Mouse (Mus musculus): ENCODE data around the gene Olfr1163. TPM values are rescaled to one million over a fixed set of nuclear protein-coding genes. Genes with fewer than 3 reads are reported as not detected.
"Not testable (repeated sequence)": the region's sequence is repeated elsewhere in the genome, so short reads cannot be mapped to it uniquely, and the experiment has no call there.

Olfr1163 gene
- not detected in 2 replicates for polyA plus RNA-seq (2015; fragmentation: Nextera tagmentation; extraction: Ambion mirVana)

- H3K27me3 ChIP-seq (ENCODE audit: insufficient read depth, low read length): no peaks in the 10 kb centered on the region
- H3K4me2 ChIP-seq (replicated peaks; ENCODE audit: low read depth, low read length): no peak within 1 kb of the TSS
- no peaks in the 10 kb centered on the region for H3K36me3 ChIP-seq (ENCODE audit: insufficient read depth, low read length)
- H3K27ac ChIP-seq (ENCODE audit: low read length): no peak within 1 kb of the TSS
- H3K9ac ChIP-seq (replicated peaks; ENCODE audit: low read length): no peak within 1 kb of the TSS
- no peaks in the 10 kb centered on the region for H3K9me3 ChIP-seq (ENCODE audit: low read length)
- no peaks in the 10 kb centered on the region for H3K4me1 ChIP-seq (ENCODE audit: insufficient read depth, low read length)
- ATAC-seq (ENCODE audit: low FRiP score, low TSS enrichment): no peak
- no peak within 1 kb of the TSS for H3K4me3 ChIP-seq (ENCODE audit: low read length)
These were observed at the start of gene Olfr1163 for GRCm38 (mm10) chr2:88071730-88072129. TSS of gene Olfr1163 (minus strand) at chr2:88071830.

GRCm38 (mm10) chr2:88093866-88094265, 22.2 kb upstream of the Olfr1163 start, which contains the start of gene Olfr1164:
TSS of gene Olfr1164 (minus strand) at chr2:88093966.
- Histone ChIP-seq H3K4me1 (ENCODE audit: insufficient read depth, low read length) (no peaks in the 10 kb centered on the region), H3K9ac (replicated peaks; ENCODE audit: low read length) (no peak within 1 kb of the TSS), H3K27ac (ENCODE audit: low read length) (no peak within 1 kb of the TSS), H3K4me3 (ENCODE audit: low read length) (no peak within 1 kb of the TSS), H3K4me2 (replicated peaks; ENCODE audit: low read depth, low read length) (no peak within 1 kb of the TSS), H3K9me3 (ENCODE audit: low read length) (no peaks in the 10 kb centered on the region), H3K36me3 (ENCODE audit: insufficient read depth, low read length) (no peaks in the 10 kb centered on the region), H3K27me3 (ENCODE audit: insufficient read depth, low read length) (no peaks in the 10 kb centered on the region)
- whole genome bisulfite sequencing: 80% methylated on average over 4 of the region's 4 CpGs
- no peak for ATAC-seq (ENCODE audit: low FRiP score, low TSS enrichment)

GRCm38 (mm10) chr2:88063587-88063986, 8.0 kb downstream of the Olfr1163 start:
- H3K27me3 ChIP-seq (ENCODE audit: insufficient read depth, low read length): no peaks in the 10 kb centered on the region
- 81% methylated on average over 2 of the region's 2 CpGs for WGBS
- H3K27ac ChIP-seq (ENCODE audit: low read length): no peak overlapping the region
- H3K4me2 ChIP-seq (replicated peaks; ENCODE audit: low read depth, low read length): no peak overlapping the region
- H3K9ac ChIP-seq (replicated peaks; ENCODE audit: low read length): no peak overlapping the region
- H3K36me3 ChIP-seq (ENCODE audit: insufficient read depth, low read length): no peaks in the 10 kb centered on the region
- no peak for ATAC-seq (ENCODE audit: low FRiP score, low TSS enrichment)
- no peaks in the 10 kb centered on the region for H3K4me1 ChIP-seq (ENCODE audit: insufficient read depth, low read length)
- no peak overlapping the region for H3K4me3 ChIP-seq (ENCODE audit: low read length)
- 0 out of 2 replicates have a peak, but pooled peaks cover 4% of the 10 kb centered on the region for H3K9me3 ChIP-seq (ENCODE audit: low read length)

- 79% methylated on average over 1 of the region's 1 CpGs for WGBS
- Histone ChIP-seq H3K4me1 (ENCODE audit: insufficient read depth, low read length) (no peaks in the 10 kb centered on the region), H3K27me3 (ENCODE audit: insufficient read depth, low read length) (no peaks in the 10 kb centered on the region), H3K36me3 (ENCODE audit: insufficient read depth, low read length) (no peaks in the 10 kb centered on the region), H3K27ac (ENCODE audit: low read length) (no peak within 1 kb of the TSS), H3K9ac (replicated peaks; ENCODE audit: low read length) (no peak within 1 kb of the TSS), H3K4me2 (replicated peaks; ENCODE audit: low read depth, low read length) (no peak within 1 kb of the TSS), H3K9me3 (ENCODE audit: low read length) (no peaks in the 10 kb centered on the region), H3K4me3 (ENCODE audit: low read length) (no peak within 1 kb of the TSS)
- ATAC-seq (ENCODE audit: low FRiP score, low TSS enrichment): no peak
These were observed 20.6 kb downstream of the Olfr1163 start, which contains the start of gene Olfr1162 for GRCm38 (mm10) chr2:88051029-88051428. TSS of gene Olfr1162 (minus strand) at chr2:88051129.

- Histone ChIP-seq H3K4me2 (replicated peaks; ENCODE audit: low read depth, low read length) (no peak within 1 kb of the TSS), H3K27ac (ENCODE audit: low read length) (no peak within 1 kb of the TSS), H3K36me3 (ENCODE audit: insufficient read depth, low read length) (no peaks in the 10 kb centered on the region), H3K9ac (replicated peaks; ENCODE audit: low read length) (no peak within 1 kb of the TSS), H3K9me3 (ENCODE audit: low read length) (no peaks in the 10 kb centered on the region), H3K4me3 (ENCODE audit: low read length) (no peak within 1 kb of the TSS), H3K27me3 (ENCODE audit: insufficient read depth, low read length) (no peaks in the 10 kb centered on the region), H3K4me1 (ENCODE audit: insufficient read depth, low read length) (no peaks in the 10 kb centered on the region)
- ATAC-seq (ENCODE audit: low FRiP score, low TSS enrichment): no peak
These were observed 34.0 kb downstream of the Olfr1163 start, which contains the start of gene Olfr73 for GRCm38 (mm10) chr2:88037599-88037998. TSS of gene Olfr73 (minus strand) at chr2:88037699.

- not testable (repeated sequence) for H3K36me3 ChIP-seq (ENCODE audit: insufficient read depth, low read length); H3K4me3 ChIP-seq (ENCODE audit: low read length); H3K9me3 ChIP-seq (ENCODE audit: low read length); H3K4me1 ChIP-seq (ENCODE audit: insufficient read depth, low read length); H3K9ac ChIP-seq (replicated peaks; ENCODE audit: low read length); ATAC-seq (ENCODE audit: low FRiP score, low TSS enrichment); H3K27ac ChIP-seq (ENCODE audit: low read length); H3K4me2 ChIP-seq (replicated peaks; ENCODE audit: low read depth, low read length); H3K27me3 ChIP-seq (ENCODE audit: insufficient read depth, low read length)
- 93% methylated on average over 1 of the region's 1 CpGs for WGBS
These were observed 49.2 kb downstream of the Olfr1163 start, which contains the start of gene Olfr1161 for GRCm38 (mm10) chr2:88022474-88022873. TSS of gene Olfr1161 (plus strand) at chr2:88022774.

Other genes starting within 250 kb of the Olfr1163 start
- gene Olfr1148, start 241.3 kb downstream of the Olfr1163 start, polyA plus RNA-seq (2015; fragmentation: Nextera tagmentation; extraction: Ambion mirVana): not detected in 2 replicates
- gene Olfr1150-ps1, start 227.8 kb downstream of the Olfr1163 start, polyA plus RNA-seq (2015; fragmentation: Nextera tagmentation; extraction: Ambion mirVana): not detected in 2 replicates
- gene Olfr1151, start 216.0 kb downstream of the Olfr1163 start, polyA plus RNA-seq (2015; fragmentation: Nextera tagmentation; extraction: Ambion mirVana): not detected in 2 replicates
- gene Olfr1152, start 205.3 kb downstream of the Olfr1163 start, polyA plus RNA-seq (2015; fragmentation: Nextera tagmentation; extraction: Ambion mirVana): 0.03 TPM in 1 of 2 replicates, not detected in the other
- gene Olfr1153, start 176.9 kb downstream of the Olfr1163 start, polyA plus RNA-seq (2015; fragmentation: Nextera tagmentation; extraction: Ambion mirVana): not detected in 2 replicates
- not detected in 2 replicates for gene Olfr1154, start 166.7 kb downstream of the Olfr1163 start, polyA plus RNA-seq (2015; fragmentation: Nextera tagmentation; extraction: Ambion mirVana)
- gene Olfr1155, start 126.7 kb downstream of the Olfr1163 start, polyA plus RNA-seq (2015; fragmentation: Nextera tagmentation; extraction: Ambion mirVana): not detected in 2 replicates
- gene Olfr1156, start 118.7 kb downstream of the Olfr1163 start, polyA plus RNA-seq (2015; fragmentation: Nextera tagmentation; extraction: Ambion mirVana): not detected in 2 replicates
- gene Olfr1157, start 103.5 kb downstream of the Olfr1163 start, polyA plus RNA-seq (2015; fragmentation: Nextera tagmentation; extraction: Ambion mirVana): not detected in 2 replicates
- not detected in 2 replicates for gene Olfr74, start 97.2 kb downstream of the Olfr1163 start, polyA plus RNA-seq (2015; fragmentation: Nextera tagmentation; extraction: Ambion mirVana)
- gene Olfr1158, start 81.7 kb downstream of the Olfr1163 start, polyA plus RNA-seq (2015; fragmentation: Nextera tagmentation; extraction: Ambion mirVana): not detected in 2 replicates
- gene Olfr1160, start 63.6 kb downstream of the Olfr1163 start, polyA plus RNA-seq (2015; fragmentation: Nextera tagmentation; extraction: Ambion mirVana): not detected in 2 replicates
- not detected in 2 replicates for gene Olfr1161, start 49.1 kb downstream of the Olfr1163 start, polyA plus RNA-seq (2015; fragmentation: Nextera tagmentation; extraction: Ambion mirVana)
- gene Olfr73, start 34.1 kb downstream of the Olfr1163 start, polyA plus RNA-seq (2015; fragmentation: Nextera tagmentation; extraction: Ambion mirVana): 0.05 TPM in 1 of 2 replicates, not detected in the other
- not detected in 2 replicates for gene Olfr1162, start 20.7 kb downstream of the Olfr1163 start, polyA plus RNA-seq (2015; fragmentation: Nextera tagmentation; extraction: Ambion mirVana)
- not detected in 2 replicates for gene Olfr1164, start 22.1 kb upstream of the Olfr1163 start, polyA plus RNA-seq (2015; fragmentation: Nextera tagmentation; extraction: Ambion mirVana)
- gene Olfr1166, start 56.4 kb upstream of the Olfr1163 start, polyA plus RNA-seq (2015; fragmentation: Nextera tagmentation; extraction: Ambion mirVana): not detected in 2 replicates
- not detected in 2 replicates for gene Olfr1167, start 83.4 kb upstream of the Olfr1163 start, polyA plus RNA-seq (2015; fragmentation: Nextera tagmentation; extraction: Ambion mirVana)
- not detected in 2 replicates for gene Olfr1168, start 110.0 kb upstream of the Olfr1163 start, polyA plus RNA-seq (2015; fragmentation: Nextera tagmentation; extraction: Ambion mirVana)
- gene Olfr1170, start 156.5 kb upstream of the Olfr1163 start, polyA plus RNA-seq (2015; fragmentation: Nextera tagmentation; extraction: Ambion mirVana): not detected in 2 replicates
- not detected in 2 replicates for gene Olfr1173, start 208.0 kb upstream of the Olfr1163 start, polyA plus RNA-seq (2015; fragmentation: Nextera tagmentation; extraction: Ambion mirVana)
- not detected in 2 replicates for gene Olfr1174-ps, start 243.3 kb upstream of the Olfr1163 start, polyA plus RNA-seq (2015; fragmentation: Nextera tagmentation; extraction: Ambion mirVana)

Data from kidney, embryonic 16.5 days (tissue).